Mouse (Mus musculus) retina, embryonic 14.5 days (tissue): ENCODE measurements around the gene Zfp704.

Experiments used
- DNase-seq: peaks from one replicate; pipeline ENCODE4 v3.0.0-alpha.2; 2015; ENCODE audit warnings: low spot score

The Zfp704 gene

GRCm38 (mm10) chr3:9460284-9460683 is 149.6 kb downstream of the Zfp704 start:
- DNase-seq: no peak

- DNase-seq: peak; percentile 21
These were observed 153.4 kb downstream of the Zfp704 start for GRCm38 (mm10) chr3:9456380-9456890.

GRCm38 (mm10) chr3:9455351-9455750 is 154.5 kb downstream of the Zfp704 start:
- DNase-seq: no peak

- no peak for DNase-seq
These were observed 155.1 kb downstream of the Zfp704 start for GRCm38 (mm10) chr3:9454556-9455330.

GRCm38 (mm10) chr3:9450521-9450920 is 159.4 kb downstream of the Zfp704 start:
- no peak for DNase-seq

- DNase-seq: no peak
These were observed 160.5 kb downstream of the Zfp704 start for GRCm38 (mm10) chr3:9449261-9450007.

- DNase-seq: no peak
These were observed 161.3 kb downstream of the Zfp704 start for GRCm38 (mm10) chr3:9448541-9448940.

GRCm38 (mm10) chr3:9444558-9444957 is 165.3 kb downstream of the Zfp704 start:
- DNase-seq: no peak

GRCm38 (mm10) chr3:9443981-9444380 is 165.9 kb downstream of the Zfp704 start:
- DNase-seq: no peak

GRCm38 (mm10) chr3:9443476-9443875 is 166.4 kb downstream of the Zfp704 start:
- DNase-seq: no peak

GRCm38 (mm10) chr3:9441566-9442540 is 168.0 kb downstream of the Zfp704 start:
- no peak for DNase-seq

- DNase-seq: no peak
These were observed 169.4 kb downstream of the Zfp704 start for GRCm38 (mm10) chr3:9440466-9440865.

GRCm38 (mm10) chr3:9439619-9440286 is 170.1 kb downstream of the Zfp704 start:
- no peak for DNase-seq

- DNase-seq: no peak
These were observed 173.6 kb downstream of the Zfp704 start for GRCm38 (mm10) chr3:9436256-9436655.

- no peak for DNase-seq
These were observed 175.3 kb downstream of the Zfp704 start for GRCm38 (mm10) chr3:9434394-9435175.

GRCm38 (mm10) chr3:9432796-9433526 is 176.9 kb downstream of the Zfp704 start:
- DNase-seq: no peak

- no peak for DNase-seq
These were observed 177.7 kb downstream of the Zfp704 start for GRCm38 (mm10) chr3:9432226-9432625.

GRCm38 (mm10) chr3:9429946-9430345 is 179.9 kb downstream of the Zfp704 start:
- DNase-seq: no peak

- no peak for DNase-seq
These were observed 182.1 kb downstream of the Zfp704 start for GRCm38 (mm10) chr3:9427826-9428225.

GRCm38 (mm10) chr3:9425661-9426060 is 184.2 kb downstream of the Zfp704 start:
- DNase-seq: no peak
